Mouse (Mus musculus): ENCODE measurements at regions not wholly inside any gene's neighbourhood (a gene's known extent, or its start where the extent isn't known, plus 50 kb on each side); places are given as distances from the start of the nearest gene placed in this dataset.

GRCm38 (mm10) chr3:38046611-38047010 is 322.3 kb upstream of the Gm5148 start:
- no peak for DNase-seq (ENCODE audit: low read depth, low spot score)
- Histone ChIP-seq H3K4me1 (ENCODE audit: control insufficient read depth in 1 of 2, insufficient read depth in 2 of 2, low read length in 2 of 2) (no peaks in the 10 kb centered on the region), H3K27me3 (ENCODE audit: control insufficient read depth in 1 of 2, insufficient read depth in 2 of 2, low read length in 2 of 2) (no peaks in the 10 kb centered on the region; a peak in 2 of 4 replicates), H3K36me3 (ENCODE audit: control insufficient read depth in 1 of 2, insufficient read depth in 2 of 2, low read length in 2 of 2) (no peaks in the 10 kb centered on the region), H3K9me3 (replicated peaks; ENCODE audit: insufficient read depth, low read length) (no peaks in the 10 kb centered on the region), H3K79me2 (ENCODE audit: control insufficient read depth, insufficient read depth, low read length, poor library complexity) (no peaks in the 10 kb centered on the region), H3K9ac (ENCODE audit: control insufficient read depth, low read depth, low read length, poor library complexity, severe bottlenecking) (no peak overlapping the region), H3K27ac (ENCODE audit: control insufficient read depth, low read depth, low read length) (no peak overlapping the region), H3K4me3 (ENCODE audit: control insufficient read depth in 1 of 2, insufficient read depth in 1 of 2, low read depth in 2 of 2, low read length in 2 of 2) (no peak overlapping the region)
- TF ChIP-seq MYC (IDR thresholded peaks at IDR 0.05; ENCODE audit: low read depth, low read length), result no peak
- TF ChIP-seq ELF1 (IDR thresholded peaks at IDR 0.05; ENCODE audit: low read depth, low read length), result no peak
- TF ChIP-seq GATA1 (IDR thresholded peaks at IDR 0.05; ENCODE audit: low read depth, low read length), result no peak
- TF ChIP-seq EP300 (IDR thresholded peaks at IDR 0.05; ENCODE audit: low read depth in 1 of 2, low read length in 2 of 2), result no peak
- no peak for TF ChIP-seq E2F4 (IDR thresholded peaks at IDR 0.05; ENCODE audit: borderline replicate concordance, low read depth, low read length)
- TF ChIP-seq MYB (IDR thresholded peaks at IDR 0.05; ENCODE audit: low read depth, low read length), result no peak
- TF ChIP-seq MEF2A (IDR thresholded peaks at IDR 0.05; ENCODE audit: extremely low read depth, insufficient replicate concordance, low read depth, low read length, poor library complexity, severe bottlenecking), result no peak
- TF ChIP-seq NRF1 (IDR thresholded peaks at IDR 0.05; ENCODE audit: insufficient read depth, low read depth, low read length, poor library complexity, severe bottlenecking), result no peak
- TF ChIP-seq POLR2A (IDR thresholded peaks at IDR 0.05; ENCODE audit: control insufficient read depth in 1 of 2, insufficient read depth in 1 of 2, low read depth in 1 of 2, low read length in 2 of 2, poor library complexity in 1 of 2), result no peak
- TF ChIP-seq POLR2AphosphoS2 (IDR thresholded peaks at IDR 0.05; ENCODE audit: low read length), result no peak
- no peak for TF ChIP-seq ZNF384 (IDR thresholded peaks at IDR 0.05; ENCODE audit: low read depth, low read length)
- TF ChIP-seq RCOR1 (IDR thresholded peaks at IDR 0.05; ENCODE audit: low read depth, low read length), result no peak
- TF ChIP-seq JUND (IDR thresholded peaks at IDR 0.05; ENCODE audit: low read depth, low read length), result no peak
- no peak for TF ChIP-seq ZC3H11A (IDR thresholded peaks at IDR 0.05; ENCODE audit: low read depth, low read length)
- no peak for TF ChIP-seq KAT2A (conservative IDR thresholded peaks at IDR 0.05; ENCODE audit: low read depth, low read length)
- TF ChIP-seq CHD2 (IDR thresholded peaks at IDR 0.05; ENCODE audit: low read length), result no peak

- H3K9me3 ChIP-seq (replicated peaks; ENCODE audit: insufficient read depth, low read length), result no peaks in the 10 kb centered on the region
- TF ChIP-seq USF2 (IDR thresholded peaks at IDR 0.05; ENCODE audit: borderline replicate concordance in 1 of 2, insufficient read depth in 1 of 2, low read depth in 1 of 2, low read length in 2 of 2) (no peak), MYC (IDR thresholded peaks at IDR 0.05; ENCODE audit: low read depth, low read length) (no peak), ZC3H11A (IDR thresholded peaks at IDR 0.05; ENCODE audit: low read depth, low read length) (no peak), NRF1 (IDR thresholded peaks at IDR 0.05; ENCODE audit: insufficient read depth, low read depth, low read length, poor library complexity, severe bottlenecking) (no peak), MAFK (IDR thresholded peaks at IDR 0.05; ENCODE audit: borderline replicate concordance, low read depth, low read length) (no peak), ELF1 (IDR thresholded peaks at IDR 0.05; ENCODE audit: low read depth, low read length) (no peak), TBP (IDR thresholded peaks at IDR 0.05; ENCODE audit: low read depth, low read length) (no peak), CHD1 (IDR thresholded peaks at IDR 0.05; ENCODE audit: low read depth, low read length) (no peak), ZNF384 (IDR thresholded peaks at IDR 0.05; ENCODE audit: low read depth, low read length) (no peak), ZMIZ1 (IDR thresholded peaks at IDR 0.05; ENCODE audit: low read depth, low read length) (no peak), MXI1 (IDR thresholded peaks at IDR 0.05; ENCODE audit: low read depth, low read length) (no peak), POLR2AphosphoS2 (IDR thresholded peaks at IDR 0.05; ENCODE audit: low read length) (no peak), CTCF (IDR thresholded peaks at IDR 0.05 in 2 of 3, conservative IDR thresholded peaks at IDR 0.05 in 1 of 3; ENCODE audit: control insufficient read depth in 1 of 3, insufficient read depth in 1 of 3, low read depth in 2 of 3, low read length in 3 of 3, poor library complexity in 1 of 3, severe bottlenecking in 1 of 3) (no peak), JUND (IDR thresholded peaks at IDR 0.05; ENCODE audit: low read depth, low read length) (no peak), MAZ (IDR thresholded peaks at IDR 0.05; ENCODE audit: low read depth, low read length) (no peak), TCF12 (IDR thresholded peaks at IDR 0.05; ENCODE audit: low read depth, low read length) (no peak), MEF2A (IDR thresholded peaks at IDR 0.05; ENCODE audit: extremely low read depth, insufficient replicate concordance, low read depth, low read length, poor library complexity, severe bottlenecking) (no peak)
- no peaks in the 10 kb centered on the region for H3K4me1 ChIP-seq (ENCODE audit: control insufficient read depth in 1 of 2, insufficient read depth in 2 of 2, low read length in 2 of 2)
- no peak overlapping the region for H3K9ac ChIP-seq (ENCODE audit: control insufficient read depth, low read depth, low read length, poor library complexity, severe bottlenecking)
- H3K4me3 ChIP-seq (ENCODE audit: control insufficient read depth in 1 of 2, insufficient read depth in 1 of 2, low read depth in 2 of 2, low read length in 2 of 2), result no peak overlapping the region
- H3K27ac ChIP-seq (ENCODE audit: control insufficient read depth, low read depth, low read length), result no peak overlapping the region
- H3K36me3 ChIP-seq (ENCODE audit: control insufficient read depth in 1 of 2, insufficient read depth in 2 of 2, low read length in 2 of 2), result no peaks in the 10 kb centered on the region
- H3K27me3 ChIP-seq (ENCODE audit: control insufficient read depth in 1 of 2, insufficient read depth in 2 of 2, low read length in 2 of 2), result no peaks in the 10 kb centered on the region; a peak in 2 of 4 replicates
- H3K79me2 ChIP-seq (ENCODE audit: control insufficient read depth, insufficient read depth, low read length, poor library complexity), result no peaks in the 10 kb centered on the region
- DNase-seq (ENCODE audit: low read depth, low spot score), result no peak
These were observed 321.7 kb upstream of the Gm5148 start for GRCm38 (mm10) chr3:38045989-38046388.
